Mouse (Mus musculus): ENCODE results near the gene Psmg4. TPM values are rescaled to one million over a fixed set of nuclear protein-coding genes. Genes with fewer than 3 reads are reported as not detected.

The Psmg4 gene
- total and polyA plus RNA-seq, 3 experiments, result 121 to 161 TPM; not detected in 1

- no peak for TF ChIP-seq ZNF384 (IDR thresholded peaks at IDR 0.05; ENCODE audit: low read depth, low read length)
These were observed 46.3 kb upstream of the Psmg4 start (continued) for GRCm38 (mm10) chr13:34116508-34116907.

GRCm38 (mm10) chr13:34118816-34119215, 43.9 kb upstream of the Psmg4 start:
- H3K4me1 ChIP-seq (ENCODE audit: control insufficient read depth in 1 of 2, insufficient read depth in 2 of 2, low read length in 2 of 2), result peaks cover 50 to 64% of the 10 kb centered on the region in 2 experiments
- peak overlapping the region; percentile 4 to 24; a peak in 3 of 4 replicates for H3K4me3 ChIP-seq (ENCODE audit: control insufficient read depth in 1 of 2, insufficient read depth in 1 of 2, low read depth in 2 of 2, low read length in 2 of 2)
- H3K9me3 ChIP-seq (replicated peaks; ENCODE audit: insufficient read depth, low read length), result no peaks in the 10 kb centered on the region
- no peaks in the 10 kb centered on the region for H3K79me2 ChIP-seq (ENCODE audit: control insufficient read depth, insufficient read depth, low read length, poor library complexity)
- H3K9ac ChIP-seq (ENCODE audit: control insufficient read depth, low read depth, low read length, poor library complexity, severe bottlenecking), result 0 out of 2 replicates have a peak overlapping the region, but pooled peaks have one; percentile 17
- H3K36me3 ChIP-seq (ENCODE audit: control insufficient read depth in 1 of 2, insufficient read depth in 2 of 2, low read length in 2 of 2), result peaks cover 0 to 54% of the 10 kb centered on the region in 2 experiments; a peak in 2 of 4 replicates
- TF ChIP-seq TBP (IDR thresholded peaks at IDR 0.05; ENCODE audit: low read depth, low read length) (0 out of 2 replicates have a peak, but pooled peaks have one; percentile 40), GABPA (IDR thresholded peaks at IDR 0.05; ENCODE audit: low read depth, low read length) (no peak), MYB (IDR thresholded peaks at IDR 0.05; ENCODE audit: low read depth, low read length) (peak; percentile 97), EP300 (IDR thresholded peaks at IDR 0.05; ENCODE audit: low read depth in 1 of 2, low read length in 2 of 2) (peak; percentile 96 to 98), POLR2AphosphoS2 (IDR thresholded peaks at IDR 0.05; ENCODE audit: low read length) (no peak), ZC3H11A (IDR thresholded peaks at IDR 0.05; ENCODE audit: low read depth, low read length) (no peak), RCOR1 (IDR thresholded peaks at IDR 0.05; ENCODE audit: low read depth, low read length) (peak; percentile 95), MXI1 (IDR thresholded peaks at IDR 0.05; ENCODE audit: low read depth, low read length) (no peak; the same call in 1 of the 2 replicates), POLR2AphosphoS5 (IDR thresholded peaks at IDR 0.05; ENCODE audit: borderline replicate concordance, low read depth, low read length) (no peak), SIN3A (IDR thresholded peaks at IDR 0.05; ENCODE audit: low read length) (peak; percentile 62), USF1 (IDR thresholded peaks at IDR 0.05; ENCODE audit: low read depth, low read length) (peak; percentile 94), E2F4 (IDR thresholded peaks at IDR 0.05; ENCODE audit: borderline replicate concordance, low read depth, low read length) (no peak), CHD1 (IDR thresholded peaks at IDR 0.05; ENCODE audit: low read depth, low read length) (no peak), TAL1 (IDR thresholded peaks at IDR 0.05; ENCODE audit: low read length) (peak; percentile 86), ETS1 (IDR thresholded peaks at IDR 0.05; ENCODE audit: low read depth, low read length) (peak; percentile 96), MYC (IDR thresholded peaks at IDR 0.05; ENCODE audit: low read depth, low read length) (peak; percentile 53; the same call in 1 of the 2 replicates), MAZ (IDR thresholded peaks at IDR 0.05; ENCODE audit: low read depth, low read length) (peak; percentile 25; the same call in 1 of the 2 replicates), BHLHE40 (IDR thresholded peaks at IDR 0.05; ENCODE audit: borderline replicate concordance, low read depth, low read length) (peak; percentile 87), TCF12 (IDR thresholded peaks at IDR 0.05; ENCODE audit: low read depth, low read length) (peak; percentile 99), ZNF384 (IDR thresholded peaks at IDR 0.05; ENCODE audit: low read depth, low read length) (peak; percentile 91), MAFK (IDR thresholded peaks at IDR 0.05; ENCODE audit: borderline replicate concordance, low read depth, low read length) (peak; percentile 37; the same call in 1 of the 2 replicates), GATA1 (IDR thresholded peaks at IDR 0.05; ENCODE audit: low read depth, low read length) (peak; percentile 98), SMC3 (IDR thresholded peaks at IDR 0.05; ENCODE audit: low read depth, low read length) (no peak), POLR2A (IDR thresholded peaks at IDR 0.05; ENCODE audit: control insufficient read depth in 1 of 2, insufficient read depth in 1 of 2, low read depth in 1 of 2, low read length in 2 of 2, poor library complexity in 1 of 2) (no peak), ELF1 (IDR thresholded peaks at IDR 0.05; ENCODE audit: low read depth, low read length) (no peak; the same call in 1 of the 2 replicates), RAD21 (IDR thresholded peaks at IDR 0.05; ENCODE audit: low read depth, low read length) (no peak), UBTF (IDR thresholded peaks at IDR 0.05; ENCODE audit: borderline replicate concordance, insufficient read depth, low read depth, low read length) (no peak), NRF1 (IDR thresholded peaks at IDR 0.05; ENCODE audit: insufficient read depth, low read depth, low read length, poor library complexity, severe bottlenecking) (no peak), USF2 (IDR thresholded peaks at IDR 0.05; ENCODE audit: borderline replicate concordance in 1 of 2, insufficient read depth in 1 of 2, low read depth in 1 of 2, low read length in 2 of 2) (peak in 1 of 2 experiments; percentile 73; a peak in 2 of 4 replicates), MEF2A (IDR thresholded peaks at IDR 0.05; ENCODE audit: extremely low read depth, insufficient replicate concordance, low read depth, low read length, poor library complexity, severe bottlenecking) (no peak)
- H3K27ac ChIP-seq (ENCODE audit: control insufficient read depth, low read depth, low read length), result peak overlapping the region; percentile 81
- H3K27me3 ChIP-seq (ENCODE audit: control insufficient read depth in 1 of 2, insufficient read depth in 2 of 2, low read length in 2 of 2), result no peaks in the 10 kb centered on the region
- peak; percentile 89 for DNase-seq (ENCODE audit: low read depth, low spot score)

Data from MEL (cell line).